Mouse (Mus musculus) embryonic facial prominence, embryonic 11.5 days (tissue): ENCODE data around the gene Cnp. TPM values are rescaled to one million over a fixed set of nuclear protein-coding genes. Genes with fewer than 3 reads are reported as not detected.
"Not testable (repeated sequence)": the region's sequence is repeated elsewhere in the genome, so short reads cannot be mapped to it uniquely, and the experiment has no call there.

ENCODE experiments used
- ATAC-seq: fragments of 200-750 bp; cut with Nextera tagmentation; replicated peaks from 2 replicates; pipeline ENCODE4 v1.8.0; 2017; ENCODE audit warnings: low read depth; ENCODE audit not compliant: insufficient number of reproducible peaks, low FRiP score, low TSS enrichment
- DNase-seq: peaks from one replicate; pipeline ENCODE4 v3.0.0-alpha.2; 2015; ENCODE audit warnings: low spot score
- H3K27ac ChIP-seq: fragments of 300-500 bp; sonication (generic); replicated peaks from 2 replicates; pipeline ENCODE4 v1.5.1; 2014; ENCODE audit warnings: mild to moderate bottlenecking, low read depth, low read length, control low read depth
- H3K27me3 ChIP-seq: fragments of 300-500 bp; sonication (generic); 2 replicates; pipeline ENCODE4 v1.6.1; 2014; ENCODE audit warnings: mild to moderate bottlenecking, low read length, moderate library complexity, mixed read lengths; ENCODE audit not compliant: control insufficient read depth, insufficient read depth
- H3K36me3 ChIP-seq: fragments of 300-500 bp; sonication (generic); replicated peaks from 2 replicates; pipeline ENCODE4 v1.6.1; 2014; ENCODE audit warnings: low read depth, mild to moderate bottlenecking, low read length, moderate library complexity, mixed read lengths; ENCODE audit not compliant: control insufficient read depth, insufficient read depth
- H3K4me1 ChIP-seq: fragments of 300-500 bp; sonication (generic); 2 replicates; pipeline ENCODE4 v1.6.1; 2014; ENCODE audit warnings: low read length, mixed read lengths; ENCODE audit not compliant: control insufficient read depth, insufficient read depth
- H3K4me2 ChIP-seq: fragments of 300-500 bp; sonication (generic); 2 replicates; pipeline ENCODE4 v1.6.1; 2014; ENCODE audit warnings: low read depth, mild to moderate bottlenecking, control low read depth, low read length, moderate library complexity
- H3K4me3 ChIP-seq: fragments of 300-500 bp; sonication (generic); 2 replicates; pipeline ENCODE4 v1.5.1; 2014; ENCODE audit warnings: low read depth, low read length, control low read depth
- H3K9ac ChIP-seq: fragments of 300-500 bp; sonication (generic); replicated peaks from 2 replicates; pipeline ENCODE4 v1.6.1; 2014; ENCODE audit warnings: mild to moderate bottlenecking, control low read depth, low read length
- H3K9me3 ChIP-seq: fragments of 300-500 bp; sonication (generic); replicated peaks from 2 replicates; pipeline ENCODE4 v1.6.1; 2016; ENCODE audit warnings: mild to moderate bottlenecking, low read length, inconsistent platforms, mixed read lengths; ENCODE audit not compliant: control insufficient read depth
- WGBS: fragments of 180-500 bp; shearing (Covaris S2); extraction: QIAGEN DNeasy Blood & Tissue Kit; methylation state at CpG from one replicate; pipeline ENCODE4 v1.1.7; 2014; 5-methylcytosine and 5-hydroxymethylcytosine counted together
- polyA plus RNA-seq: library from polyadenylated mRNA; unstranded; fragments of >200 nt; fragmentation: Nextera tagmentation; extraction: Ambion mirVana; gene quantifications from 2 replicates; pipeline ENCODE4 v1.2.1, GENCODE M21; 2014

Gene Cnp
- polyA plus RNA-seq, 1 experiment from 2014 or later, result 20.0 TPM

GRCm38 (mm10) chr11:100533871-100534270 lies 40.8 kb upstream of the Cnp start:
- DNase-seq (no peak), ATAC-seq (no peak)
- H3K9me3 ChIP-seq, result no peaks in the 10 kb centered on the region
- no peak overlapping the region for H3K9ac ChIP-seq
- no peak overlapping the region for H3K4me3 ChIP-seq
- no peak overlapping the region for H3K4me2 ChIP-seq
- H3K36me3 ChIP-seq, result no peaks in the 10 kb centered on the region
- WGBS, result 62% methylated on average over 6 of the region's 6 CpGs
- H3K4me1 ChIP-seq, result no peaks in the 10 kb centered on the region
- no peaks in the 10 kb centered on the region for H3K27me3 ChIP-seq
- no peak overlapping the region for H3K27ac ChIP-seq

- H3K27me3 ChIP-seq, result not testable (repeated sequence)
Observed at GRCm38 (mm10) chr11:100534411-100534810, 40.3 kb upstream of the Cnp start.

GRCm38 (mm10) chr11:100534821-100535220 lies 39.9 kb upstream of the Cnp start:
- not testable (repeated sequence) for H3K4me2 ChIP-seq, H3K4me3 ChIP-seq, H3K9me3 ChIP-seq, DNase-seq, H3K27ac ChIP-seq, H3K27me3 ChIP-seq, ATAC-seq, H3K9ac ChIP-seq, H3K36me3 ChIP-seq, H3K4me1 ChIP-seq
- WGBS, result 76% methylated on average over 6 of the region's 6 CpGs

More at GRCm38 (mm10) chr11:100534411-100534810, 40.3 kb upstream of the Cnp start:
- not testable (repeated sequence) for H3K36me3 ChIP-seq, H3K9me3 ChIP-seq, H3K27ac ChIP-seq, ATAC-seq, H3K4me2 ChIP-seq, H3K4me3 ChIP-seq, DNase-seq, H3K4me1 ChIP-seq, H3K9ac ChIP-seq
- whole genome bisulfite sequencing, result 74% methylated on average over 2 of the region's 2 CpGs

- Histone ChIP-seq H3K27me3 (no peaks in the 10 kb centered on the region; the same call in 1 of the 2 replicates), H3K9me3 (no peaks in the 10 kb centered on the region), H3K4me2 (no peak overlapping the region), H3K27ac (no peak overlapping the region), H3K9ac (no peak overlapping the region), H3K4me1 (no peaks in the 10 kb centered on the region), H3K4me3 (no peak overlapping the region), H3K36me3 (no peaks in the 10 kb centered on the region)
- DNase-seq, result no peak
- 84% methylated on average over 1 of the region's 1 CpGs for WGBS
- no peak for ATAC-seq
Observed at GRCm38 (mm10) chr11:100535996-100536395, 38.7 kb upstream of the Cnp start.

GRCm38 (mm10) chr11:100536466-100536865 lies 38.2 kb upstream of the Cnp start:
- H3K36me3 ChIP-seq, result no peaks in the 10 kb centered on the region
- H3K4me3 ChIP-seq, result no peak overlapping the region
- no peaks in the 10 kb centered on the region for H3K9me3 ChIP-seq
- no peak overlapping the region for H3K9ac ChIP-seq
- H3K27me3 ChIP-seq, result no peaks in the 10 kb centered on the region; the same call in 1 of the 2 replicates
- no peaks in the 10 kb centered on the region for H3K4me1 ChIP-seq
- DNase-seq (no peak), ATAC-seq (no peak)
- no peak overlapping the region for H3K27ac ChIP-seq
- no peak overlapping the region for H3K4me2 ChIP-seq

GRCm38 (mm10) chr11:100540966-100541365 lies 33.7 kb upstream of the Cnp start:
- no peaks in the 10 kb centered on the region for H3K36me3 ChIP-seq
- no peaks in the 10 kb centered on the region for H3K9me3 ChIP-seq

GRCm38 (mm10) chr11:100541577-100541976 lies 33.1 kb upstream of the Cnp start:
- Histone ChIP-seq H3K27ac (no peak overlapping the region), H3K36me3 (no peaks in the 10 kb centered on the region), H3K4me3 (no peak overlapping the region), H3K9ac (no peak overlapping the region), H3K4me2 (no peak overlapping the region), H3K9me3 (no peaks in the 10 kb centered on the region), H3K27me3 (no peaks in the 10 kb centered on the region; the same call in 1 of the 2 replicates), H3K4me1 (no peaks in the 10 kb centered on the region)
- DNase-seq, result no peak
- no peak for ATAC-seq
- WGBS, result 85% methylated on average over 2 of the region's 2 CpGs

More at GRCm38 (mm10) chr11:100540966-100541365, 33.7 kb upstream of the Cnp start:
- Histone ChIP-seq H3K9ac (no peak overlapping the region), H3K4me1 (no peaks in the 10 kb centered on the region), H3K27ac (no peak overlapping the region), H3K27me3 (no peaks in the 10 kb centered on the region; the same call in 1 of the 2 replicates), H3K4me3 (no peak overlapping the region), H3K4me2 (no peak overlapping the region)
- ATAC-seq (no peak), DNase-seq (no peak)
- WGBS, result 56% methylated on average over 6 of the region's 6 CpGs

GRCm38 (mm10) chr11:100544832-100545745 lies 29.6 kb upstream of the Cnp start, which contains the start of gene Ttc25:
Ttc25 (plus strand) TSS chr11:100545607.
- Histone ChIP-seq H3K27me3 (no peaks in the 10 kb centered on the region), H3K4me3 (peak within 1 kb of the TSS; percentile 40), H3K4me1 (no peaks in the 10 kb centered on the region), H3K27ac (peak within 1 kb of the TSS; percentile 22; the same call in 1 of the 2 replicates), H3K36me3 (no peaks in the 10 kb centered on the region), H3K9me3 (no peaks in the 10 kb centered on the region), H3K4me2 (peak within 1 kb of the TSS; percentile 67), H3K9ac (peak within 1 kb of the TSS; percentile 50)
- DNase-seq (peak; percentile 96), ATAC-seq (peak; percentile 94)
- 5% methylated on average over 28 of the region's 28 CpGs for WGBS
